Mouse (Mus musculus): Measurements from ENCODE around the gene Pepd. TPM values are rescaled to one million over a fixed set of nuclear protein-coding genes. Genes with fewer than 3 reads are reported as not detected.

Gene Pepd
- polyA plus RNA-seq, 1 experiment from 2014 or later = 128 TPM

GRCm38 (mm10) chr7:35090550-35090949 is 178.4 kb downstream of the Pepd start:
- TF ChIP-seq CTCF (IDR thresholded peaks at IDR 0.05) = no peak
- in situ Hi-C loops (cut with MboI; ENCODE audit: low pct_unique_long_range_greater_than_20kb) = no loop called here
- no peak for ATAC-seq
- no peak for DNase-seq (ENCODE audit: low read depth, low spot score)
- ChIA-PET POLR2A (no interaction called here), CTCF (no interaction called here)
- H3K27me3 ChIP-seq = no peaks in the 10 kb centered on the region

Other genes starting within 250 kb of the Pepd start
- 2.2 TPM for gene Chst8, start 99.7 kb upstream of the Pepd start, polyA plus RNA-seq (2021)
- 30.2 TPM for gene Cebpg, start 144.2 kb downstream of the Pepd start, polyA plus RNA-seq (2021)
- 12.8 TPM for gene Cebpa, start 206.9 kb downstream of the Pepd start, polyA plus RNA-seq (2021)